Mouse (Mus musculus): ENCODE data around the gene Prop1. TPM values are rescaled to one million over a fixed set of nuclear protein-coding genes. Genes with fewer than 3 reads are reported as not detected.

The Prop1 gene
- polyA plus RNA-seq (2015; fragmentation: Nextera tagmentation; extraction: Ambion mirVana) = not detected in 2 replicates

- Histone ChIP-seq H3K4me3 (ENCODE audit: low read length) (no peak within 1 kb of the TSS), H3K36me3 (ENCODE audit: control insufficient read depth, insufficient read depth, low read length) (no peaks in the 10 kb centered on the region), H3K9ac (ENCODE audit: low read length) (no peak within 1 kb of the TSS), H3K4me1 (replicated peaks; ENCODE audit: control insufficient read depth, insufficient read depth, low read length) (no peaks in the 10 kb centered on the region), H3K27me3 (ENCODE audit: control insufficient read depth, insufficient read depth, low read depth, low read length) (no peaks in the 10 kb centered on the region), H3K27ac (ENCODE audit: low read length) (no peak within 1 kb of the TSS), H3K4me2 (ENCODE audit: low read depth, low read length) (no peak within 1 kb of the TSS), H3K9me3 (ENCODE audit: control insufficient read depth, low read length) (no peaks in the 10 kb centered on the region)
- ATAC-seq (ENCODE audit: low read depth) = no peak
- 65% methylated on average over 6 of the region's 6 CpGs for WGBS
These were observed at the start of gene Prop1 for GRCm38 (mm10) chr11:50953665-50954064. Prop1 (minus strand) TSS chr11:50953765.

GRCm38 (mm10) chr11:51003296-51003695 lies 49.7 kb upstream of the Prop1 start, which contains the start of gene Olfr51:
Olfr51 (plus strand) TSS chr11:51003596.
- ATAC-seq (ENCODE audit: low read depth) = no peak
- Histone ChIP-seq H3K9ac (ENCODE audit: low read length) (no peak within 1 kb of the TSS), H3K9me3 (ENCODE audit: control insufficient read depth, low read length) (no peaks in the 10 kb centered on the region), H3K4me3 (ENCODE audit: low read length) (no peak within 1 kb of the TSS), H3K4me1 (replicated peaks; ENCODE audit: control insufficient read depth, insufficient read depth, low read length) (no peaks in the 10 kb centered on the region), H3K27me3 (ENCODE audit: control insufficient read depth, insufficient read depth, low read depth, low read length) (no peaks in the 10 kb centered on the region), H3K27ac (ENCODE audit: low read length) (no peak within 1 kb of the TSS), H3K4me2 (ENCODE audit: low read depth, low read length) (no peak within 1 kb of the TSS), H3K36me3 (ENCODE audit: control insufficient read depth, insufficient read depth, low read length) (no peaks in the 10 kb centered on the region)
- WGBS = 66% methylated on average over 5 of the region's 5 CpGs

- ATAC-seq (ENCODE audit: low read depth) = no peak
- 58% methylated on average over 5 of the region's 5 CpGs for WGBS
- Histone ChIP-seq H3K4me2 (ENCODE audit: low read depth, low read length) (no peak within 1 kb of the TSS), H3K4me1 (replicated peaks; ENCODE audit: control insufficient read depth, insufficient read depth, low read length) (no peaks in the 10 kb centered on the region), H3K36me3 (ENCODE audit: control insufficient read depth, insufficient read depth, low read length) (no peaks in the 10 kb centered on the region), H3K9me3 (ENCODE audit: control insufficient read depth, low read length) (0 out of 2 replicates have a peak, but pooled peaks cover 2% of the 10 kb centered on the region), H3K4me3 (ENCODE audit: low read length) (no peak within 1 kb of the TSS), H3K9ac (ENCODE audit: low read length) (no peak within 1 kb of the TSS), H3K27ac (ENCODE audit: low read length) (no peak within 1 kb of the TSS), H3K27me3 (ENCODE audit: control insufficient read depth, insufficient read depth, low read depth, low read length) (no peaks in the 10 kb centered on the region)
These were observed 28.1 kb upstream of the Prop1 start, which contains the start of gene Olfr1377 for GRCm38 (mm10) chr11:50981667-50982066. Olfr1377 (plus strand) TSS chr11:50981967.

GRCm38 (mm10) chr11:50977216-50977615 lies 23.7 kb upstream of the Prop1 start:
- Histone ChIP-seq H3K36me3 (ENCODE audit: control insufficient read depth, insufficient read depth, low read length) (no peaks in the 10 kb centered on the region), H3K9ac (ENCODE audit: low read length) (no peak overlapping the region), H3K9me3 (ENCODE audit: control insufficient read depth, low read length) (0 out of 2 replicates have a peak, but pooled peaks cover 2% of the 10 kb centered on the region), H3K4me2 (ENCODE audit: low read depth, low read length) (no peak overlapping the region), H3K4me1 (replicated peaks; ENCODE audit: control insufficient read depth, insufficient read depth, low read length) (no peaks in the 10 kb centered on the region), H3K27me3 (ENCODE audit: control insufficient read depth, insufficient read depth, low read depth, low read length) (no peaks in the 10 kb centered on the region), H3K4me3 (ENCODE audit: low read length) (no peak overlapping the region), H3K27ac (ENCODE audit: low read length) (no peak overlapping the region)
- WGBS = 60% methylated on average over 4 of the region's 4 CpGs
- no peak for ATAC-seq (ENCODE audit: low read depth)

- no peak within 1 kb of the TSS for H3K27ac ChIP-seq (ENCODE audit: low read length)
- 83% methylated on average over 11 of the region's 11 CpGs for WGBS
- ATAC-seq (ENCODE audit: low read depth) = no peak
- H3K4me3 ChIP-seq (ENCODE audit: low read length) = no peak within 1 kb of the TSS
- H3K9ac ChIP-seq (ENCODE audit: low read length) = no peak within 1 kb of the TSS
- no peak within 1 kb of the TSS for H3K4me2 ChIP-seq (ENCODE audit: low read depth, low read length)
- H3K9me3 ChIP-seq (ENCODE audit: control insufficient read depth, low read length) = no peaks in the 10 kb centered on the region
- H3K36me3 ChIP-seq (ENCODE audit: control insufficient read depth, insufficient read depth, low read length) = no peaks in the 10 kb centered on the region
- no peaks in the 10 kb centered on the region for H3K27me3 ChIP-seq (ENCODE audit: control insufficient read depth, insufficient read depth, low read depth, low read length)
- H3K4me1 ChIP-seq (replicated peaks; ENCODE audit: control insufficient read depth, insufficient read depth, low read length) = no peaks in the 10 kb centered on the region
These were observed 12.7 kb upstream of the Prop1 start, which contains the start of gene Olfr1378 for GRCm38 (mm10) chr11:50966230-50966629. Olfr1378 (plus strand) TSS chr11:50966530.

GRCm38 (mm10) chr11:50964886-50965285 lies 11.3 kb upstream of the Prop1 start:
- H3K4me3 ChIP-seq (ENCODE audit: low read length) = no peak overlapping the region
- H3K27ac ChIP-seq (ENCODE audit: low read length) = no peak overlapping the region
- no peaks in the 10 kb centered on the region for H3K4me1 ChIP-seq (replicated peaks; ENCODE audit: control insufficient read depth, insufficient read depth, low read length)
- ATAC-seq (ENCODE audit: low read depth) = no peak
- H3K36me3 ChIP-seq (ENCODE audit: control insufficient read depth, insufficient read depth, low read length) = no peaks in the 10 kb centered on the region
- no peaks in the 10 kb centered on the region for H3K9me3 ChIP-seq (ENCODE audit: control insufficient read depth, low read length)
- no peak overlapping the region for H3K9ac ChIP-seq (ENCODE audit: low read length)
- WGBS = 66% methylated on average over 2 of the region's 2 CpGs
- H3K4me2 ChIP-seq (ENCODE audit: low read depth, low read length) = no peak overlapping the region
- H3K27me3 ChIP-seq (ENCODE audit: control insufficient read depth, insufficient read depth, low read depth, low read length) = no peaks in the 10 kb centered on the region

- Histone ChIP-seq H3K4me3 (ENCODE audit: low read length) (no peak overlapping the region), H3K9me3 (ENCODE audit: control insufficient read depth, low read length) (no peaks in the 10 kb centered on the region), H3K27me3 (ENCODE audit: control insufficient read depth, insufficient read depth, low read depth, low read length) (no peaks in the 10 kb centered on the region), H3K9ac (ENCODE audit: low read length) (no peak overlapping the region), H3K4me2 (ENCODE audit: low read depth, low read length) (no peak overlapping the region), H3K36me3 (ENCODE audit: control insufficient read depth, insufficient read depth, low read length) (no peaks in the 10 kb centered on the region), H3K4me1 (replicated peaks; ENCODE audit: control insufficient read depth, insufficient read depth, low read length) (no peaks in the 10 kb centered on the region), H3K27ac (ENCODE audit: low read length) (no peak overlapping the region)
- 44% methylated on average over 14 of the region's 14 CpGs for WGBS
- ATAC-seq (ENCODE audit: low read depth) = peak; percentile 71
These were observed 1.3 kb downstream of the Prop1 start for GRCm38 (mm10) chr11:50952290-50952689.

GRCm38 (mm10) chr11:50943506-50943905 lies 10.1 kb downstream of the Prop1 start, which contains the start of gene 4933414I15Rik:
4933414I15Rik (minus strand) TSS chr11:50943765.
- H3K27me3 ChIP-seq (ENCODE audit: control insufficient read depth, insufficient read depth, low read depth, low read length) = no peaks in the 10 kb centered on the region; the same call in 1 of the 2 replicates
- 77% methylated on average over 14 of the region's 14 CpGs for WGBS
- no peaks in the 10 kb centered on the region for H3K9me3 ChIP-seq (ENCODE audit: control insufficient read depth, low read length)
- no peak within 1 kb of the TSS for H3K9ac ChIP-seq (ENCODE audit: low read length)
- H3K4me3 ChIP-seq (ENCODE audit: low read length) = no peak within 1 kb of the TSS
- no peak for ATAC-seq (ENCODE audit: low read depth)
- no peak within 1 kb of the TSS for H3K4me2 ChIP-seq (ENCODE audit: low read depth, low read length)
- H3K4me1 ChIP-seq (replicated peaks; ENCODE audit: control insufficient read depth, insufficient read depth, low read length) = no peaks in the 10 kb centered on the region
- H3K27ac ChIP-seq (ENCODE audit: low read length) = no peak within 1 kb of the TSS
- H3K36me3 ChIP-seq (ENCODE audit: control insufficient read depth, insufficient read depth, low read length) = no peaks in the 10 kb centered on the region

GRCm38 (mm10) chr11:50942386-50942785 lies 11.2 kb downstream of the Prop1 start:
- no peak for ATAC-seq (ENCODE audit: low read depth)
- no peaks in the 10 kb centered on the region for H3K36me3 ChIP-seq (ENCODE audit: control insufficient read depth, insufficient read depth, low read length)
- no peaks in the 10 kb centered on the region for H3K4me1 ChIP-seq (replicated peaks; ENCODE audit: control insufficient read depth, insufficient read depth, low read length)
- H3K4me3 ChIP-seq (ENCODE audit: low read length) = no peak overlapping the region
- H3K9ac ChIP-seq (ENCODE audit: low read length) = no peak overlapping the region
- 60% methylated on average over 12 of the region's 12 CpGs for WGBS
- no peaks in the 10 kb centered on the region for H3K9me3 ChIP-seq (ENCODE audit: control insufficient read depth, low read length)
- H3K4me2 ChIP-seq (ENCODE audit: low read depth, low read length) = no peak overlapping the region
- no peak overlapping the region for H3K27ac ChIP-seq (ENCODE audit: low read length)
- H3K27me3 ChIP-seq (ENCODE audit: control insufficient read depth, insufficient read depth, low read depth, low read length) = no peaks in the 10 kb centered on the region; the same call in 1 of the 2 replicates
